Mouse (Mus musculus): Measurements from ENCODE around the gene Hsd3b1. TPM values are rescaled to one million over a fixed set of nuclear protein-coding genes. Genes with fewer than 3 reads are reported as not detected.

Hsd3b1 gene
- total RNA-seq (2014; fragmentation: Nextera tagmentation) (not detected in 2 replicates), total RNA-seq (2017) (0.12 TPM in 1 of 2 replicates, not detected in the other), polyA plus RNA-seq (2012) (not detected in 2 replicates)

- H3K4me1 ChIP-seq (ENCODE audit: insufficient read depth, low read depth, low read length) = no peaks in the 10 kb centered on the region
- TF ChIP-seq TAL1 (conservative IDR thresholded peaks at IDR 0.05; ENCODE audit: low read depth, low read length) (no peak), GATA1 (IDR thresholded peaks at IDR 0.05; ENCODE audit: borderline replicate concordance, low read length) (no peak), CTCF (IDR thresholded peaks at IDR 0.05; ENCODE audit: low read depth, low read length) (no peak), POLR2AphosphoS5 (IDR thresholded peaks at IDR 0.05; ENCODE audit: insufficient replicate concordance, low read depth, low read length) (no peak), GATA2 (IDR thresholded peaks at IDR 0.05; ENCODE audit: borderline replicate concordance, low read depth, low read length) (no peak)
- H3K36me3 ChIP-seq (replicated peaks) = no peaks in the 10 kb centered on the region
- DNase-seq (ENCODE audit: low spot score) = no peak
- peaks cover 12% of the 10 kb centered on the region for H3K9me3 ChIP-seq (replicated peaks)
- ATAC-seq (ENCODE audit: extremely low read depth, insufficient number of reproducible peaks, low FRiP score, poor library complexity, severe bottlenecking) = no peak
- no peak within 1 kb of the TSS for H3K4me3 ChIP-seq (ENCODE audit: low read depth, low read length)
- no peaks in the 10 kb centered on the region for H3K27me3 ChIP-seq (ENCODE audit: insufficient read depth, low read length)
These were observed at the start of gene Hsd3b1 for GRCm38 (mm10) chr3:98859576-98859975. Hsd3b1 (minus strand) TSS chr3:98859794.

GRCm38 (mm10) chr3:98897606-98898005 is 38.0 kb upstream of the Hsd3b1 start:
- TF ChIP-seq POLR2AphosphoS5 (IDR thresholded peaks at IDR 0.05; ENCODE audit: insufficient replicate concordance, low read depth, low read length) (no peak), TAL1 (conservative IDR thresholded peaks at IDR 0.05; ENCODE audit: low read depth, low read length) (no peak), CTCF (IDR thresholded peaks at IDR 0.05; ENCODE audit: low read depth, low read length) (no peak), GATA1 (IDR thresholded peaks at IDR 0.05; ENCODE audit: borderline replicate concordance, low read length) (no peak), GATA2 (IDR thresholded peaks at IDR 0.05; ENCODE audit: borderline replicate concordance, low read depth, low read length) (no peak)

GRCm38 (mm10) chr3:98895071-98895601 is 35.5 kb upstream of the Hsd3b1 start:
- no peaks in the 10 kb centered on the region for H3K4me1 ChIP-seq (ENCODE audit: insufficient read depth, low read depth, low read length)
- no peak overlapping the region for H3K4me3 ChIP-seq (ENCODE audit: low read depth, low read length)
- H3K9me3 ChIP-seq (replicated peaks) = peaks cover 11% of the 10 kb centered on the region; the same call in 1 of the 2 replicates
- no peak for ATAC-seq (ENCODE audit: extremely low read depth, insufficient number of reproducible peaks, low FRiP score, poor library complexity, severe bottlenecking)
- H3K27me3 ChIP-seq (ENCODE audit: insufficient read depth, low read length) = no peaks in the 10 kb centered on the region
- TF ChIP-seq POLR2AphosphoS5 (IDR thresholded peaks at IDR 0.05; ENCODE audit: insufficient replicate concordance, low read depth, low read length) = no peak
- TF ChIP-seq CTCF (IDR thresholded peaks at IDR 0.05; ENCODE audit: low read depth, low read length) = no peak
- no peak for TF ChIP-seq GATA2 (IDR thresholded peaks at IDR 0.05; ENCODE audit: borderline replicate concordance, low read depth, low read length)
- TF ChIP-seq TAL1 (conservative IDR thresholded peaks at IDR 0.05; ENCODE audit: low read depth, low read length) = no peak
- TF ChIP-seq GATA1 (IDR thresholded peaks at IDR 0.05; ENCODE audit: borderline replicate concordance, low read length) = no peak
- H3K36me3 ChIP-seq (replicated peaks) = no peaks in the 10 kb centered on the region
- DNase-seq (ENCODE audit: low spot score) = no peak

More at GRCm38 (mm10) chr3:98897606-98898005, 38.0 kb upstream of the Hsd3b1 start:
- H3K9me3 ChIP-seq (replicated peaks) = peaks cover 11% of the 10 kb centered on the region; the same call in 1 of the 2 replicates
- DNase-seq (ENCODE audit: low spot score) = no peak
- no peaks in the 10 kb centered on the region for H3K27me3 ChIP-seq (ENCODE audit: insufficient read depth, low read length)
- no peak overlapping the region for H3K4me3 ChIP-seq (ENCODE audit: low read depth, low read length)
- no peaks in the 10 kb centered on the region for H3K4me1 ChIP-seq (ENCODE audit: insufficient read depth, low read depth, low read length)
- no peaks in the 10 kb centered on the region for H3K36me3 ChIP-seq (replicated peaks)
- no peak for ATAC-seq (ENCODE audit: extremely low read depth, insufficient number of reproducible peaks, low FRiP score, poor library complexity, severe bottlenecking)

- DNase-seq (ENCODE audit: low spot score) (no peak), ATAC-seq (ENCODE audit: extremely low read depth, insufficient number of reproducible peaks, low FRiP score, poor library complexity, severe bottlenecking) (no peak)
- no peak within 1 kb of the TSS for H3K4me3 ChIP-seq (ENCODE audit: low read depth, low read length)
- peaks cover 11% of the 10 kb centered on the region; the same call in 1 of the 2 replicates for H3K9me3 ChIP-seq (replicated peaks)
- H3K27me3 ChIP-seq (ENCODE audit: insufficient read depth, low read length) = no peaks in the 10 kb centered on the region
- H3K36me3 ChIP-seq (replicated peaks) = no peaks in the 10 kb centered on the region
- no peaks in the 10 kb centered on the region for H3K4me1 ChIP-seq (ENCODE audit: insufficient read depth, low read depth, low read length)
- TF ChIP-seq GATA1 (IDR thresholded peaks at IDR 0.05; ENCODE audit: borderline replicate concordance, low read length) (no peak), POLR2AphosphoS5 (IDR thresholded peaks at IDR 0.05; ENCODE audit: insufficient replicate concordance, low read depth, low read length) (no peak), TAL1 (conservative IDR thresholded peaks at IDR 0.05; ENCODE audit: low read depth, low read length) (no peak), GATA2 (IDR thresholded peaks at IDR 0.05; ENCODE audit: borderline replicate concordance, low read depth, low read length) (no peak), CTCF (IDR thresholded peaks at IDR 0.05; ENCODE audit: low read depth, low read length) (no peak)
These were observed 33.6 kb upstream of the Hsd3b1 start, which contains the start of gene Hao2 for GRCm38 (mm10) chr3:98893057-98893772. Hao2 (minus strand) TSS chr3:98893239.

- DNase-seq (ENCODE audit: low spot score) (no peak), ATAC-seq (ENCODE audit: extremely low read depth, insufficient number of reproducible peaks, low FRiP score, poor library complexity, severe bottlenecking) (no peak)
- H3K4me3 ChIP-seq (ENCODE audit: low read depth, low read length) = no peak overlapping the region
- peaks cover 6% of the 10 kb centered on the region; the same call in 1 of the 2 replicates for H3K9me3 ChIP-seq (replicated peaks)
- H3K36me3 ChIP-seq (replicated peaks) = no peaks in the 10 kb centered on the region
- TF ChIP-seq TAL1 (conservative IDR thresholded peaks at IDR 0.05; ENCODE audit: low read depth, low read length) = no peak
- TF ChIP-seq POLR2AphosphoS5 (IDR thresholded peaks at IDR 0.05; ENCODE audit: insufficient replicate concordance, low read depth, low read length) = no peak
- TF ChIP-seq GATA2 (IDR thresholded peaks at IDR 0.05; ENCODE audit: borderline replicate concordance, low read depth, low read length) = no peak
- no peak for TF ChIP-seq CTCF (IDR thresholded peaks at IDR 0.05; ENCODE audit: low read depth, low read length)
- TF ChIP-seq GATA1 (IDR thresholded peaks at IDR 0.05; ENCODE audit: borderline replicate concordance, low read length) = no peak
- no peaks in the 10 kb centered on the region for H3K4me1 ChIP-seq (ENCODE audit: insufficient read depth, low read depth, low read length)
- H3K27me3 ChIP-seq (ENCODE audit: insufficient read depth, low read length) = no peaks in the 10 kb centered on the region
These were observed 30.8 kb upstream of the Hsd3b1 start for GRCm38 (mm10) chr3:98890430-98890829.

GRCm38 (mm10) chr3:98888206-98888605 is 28.6 kb upstream of the Hsd3b1 start:
- no peaks in the 10 kb centered on the region for H3K27me3 ChIP-seq (ENCODE audit: insufficient read depth, low read length)
- H3K36me3 ChIP-seq (replicated peaks) = no peaks in the 10 kb centered on the region
- TF ChIP-seq GATA2 (IDR thresholded peaks at IDR 0.05; ENCODE audit: borderline replicate concordance, low read depth, low read length) (no peak), GATA1 (IDR thresholded peaks at IDR 0.05; ENCODE audit: borderline replicate concordance, low read length) (no peak), TAL1 (conservative IDR thresholded peaks at IDR 0.05; ENCODE audit: low read depth, low read length) (no peak), POLR2AphosphoS5 (IDR thresholded peaks at IDR 0.05; ENCODE audit: insufficient replicate concordance, low read depth, low read length) (no peak), CTCF (IDR thresholded peaks at IDR 0.05; ENCODE audit: low read depth, low read length) (no peak)
- H3K4me3 ChIP-seq (ENCODE audit: low read depth, low read length) = no peak overlapping the region
- ATAC-seq (ENCODE audit: extremely low read depth, insufficient number of reproducible peaks, low FRiP score, poor library complexity, severe bottlenecking) (no peak), DNase-seq (ENCODE audit: low spot score) (no peak)
- no peaks in the 10 kb centered on the region for H3K4me1 ChIP-seq (ENCODE audit: insufficient read depth, low read depth, low read length)
- H3K9me3 ChIP-seq (replicated peaks) = peaks cover 3% of the 10 kb centered on the region
